Mouse (Mus musculus): ENCODE measurements around the gene Tbx18.

DNA sequence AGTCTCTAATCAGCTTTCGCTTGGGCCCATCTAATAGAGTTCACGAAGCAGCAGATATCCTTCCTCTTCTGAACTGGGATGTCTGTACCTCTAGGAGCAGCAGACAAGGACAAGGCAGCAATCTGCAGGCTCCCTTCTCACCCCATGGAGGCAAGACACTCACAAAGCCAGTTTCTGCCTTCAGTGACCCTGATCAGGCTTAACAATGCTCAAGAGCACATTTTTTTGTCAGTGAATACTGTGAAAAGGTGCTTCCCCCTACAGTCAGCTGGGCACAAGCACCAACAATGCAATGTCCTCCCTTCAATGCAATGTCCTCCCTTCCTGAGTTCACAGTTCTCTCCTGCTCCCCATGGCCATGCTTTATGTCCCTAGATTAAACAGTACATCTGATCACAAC lies 9.3 kb downstream of the Tbx18 start:
- no peak for TF ChIP-seq POLR2A (IDR thresholded peaks at IDR 0.05; ENCODE audit: borderline replicate concordance, extremely low read depth, low read depth, low read length)
- TF ChIP-seq CTCF (IDR thresholded peaks at IDR 0.05; ENCODE audit: insufficient read depth, low read length), result no peak
